Mouse (Mus musculus): ENCODE data around the gene Lats2.

DNA sequence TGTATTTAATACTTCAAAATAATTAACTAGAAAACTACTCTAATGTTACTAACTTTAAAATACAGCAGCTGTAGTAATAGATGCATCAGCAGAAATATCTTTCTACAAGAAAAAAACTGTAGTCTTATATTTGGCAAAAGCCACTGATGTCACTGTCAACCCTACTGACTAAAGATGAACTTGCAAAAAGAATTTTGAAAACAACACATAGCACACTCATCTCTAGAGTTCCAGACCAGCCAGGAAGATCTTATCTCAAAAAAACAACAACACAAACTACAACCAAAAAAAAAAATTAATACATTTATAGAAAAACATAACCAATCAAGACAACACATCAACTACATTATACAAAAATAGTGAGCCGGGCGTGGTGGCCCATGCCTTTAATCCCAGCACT lies 100.7 kb downstream of the Lats2 start:
- no peak for TF ChIP-seq CTCF (IDR thresholded peaks at IDR 0.05; ENCODE audit: low read depth)
- TF ChIP-seq EP300 (IDR thresholded peaks at IDR 0.05; ENCODE audit: low read depth) = no peak
